Mouse (Mus musculus) kidney, embryonic 14.5 days (tissue): ENCODE data around the gene Sgsh. TPM values are rescaled to one million over a fixed set of nuclear protein-coding genes. Genes with fewer than 3 reads are reported as not detected.
"Not testable (repeated sequence)": the region's sequence is repeated elsewhere in the genome, so short reads cannot be mapped to it uniquely, and the experiment has no call there.

Source experiments
- ATAC-seq: fragments of 200-750 bp; cut with Nextera tagmentation; 2 replicates; pipeline ENCODE4 v1.8.0; 2017; ENCODE audit warnings: moderate number of reproducible peaks, mild to moderate bottlenecking, moderate TSS enrichment, moderate library complexity; ENCODE audit not compliant: low FRiP score, low TSS enrichment
- H3K27ac ChIP-seq: fragments of 300-500 bp; sonication (generic); 2 replicates; pipeline ENCODE4 v1.5.1; 2014; ENCODE audit warnings: low read depth, mild to moderate bottlenecking, low read length, moderate library complexity, mixed read lengths
- H3K27me3 ChIP-seq: fragments of 300-500 bp; sonication (generic); 2 replicates; pipeline ENCODE4 v1.6.1; 2014; ENCODE audit warnings: mild to moderate bottlenecking, low read length; ENCODE audit not compliant: control insufficient read depth, insufficient read depth
- H3K36me3 ChIP-seq: fragments of 300-500 bp; sonication (generic); 2 replicates; pipeline ENCODE4 v1.6.1; 2014; ENCODE audit warnings: low read length, mixed read lengths; ENCODE audit not compliant: control insufficient read depth, insufficient read depth
- H3K4me1 ChIP-seq: fragments of 300-500 bp; sonication (generic); 2 replicates; pipeline ENCODE4 v1.6.1; 2014; ENCODE audit warnings: low read length, mixed read lengths; ENCODE audit not compliant: control insufficient read depth, insufficient read depth
- H3K4me2 ChIP-seq: fragments of 300-500 bp; sonication (generic); replicated peaks from 2 replicates; pipeline ENCODE4 v1.6.1; 2014; ENCODE audit warnings: low read depth, mild to moderate bottlenecking, low read length
- H3K4me3 ChIP-seq: fragments of 300-500 bp; sonication (generic); 2 replicates; pipeline ENCODE4 v1.5.1; 2014; ENCODE audit warnings: mild to moderate bottlenecking, low read length
- H3K9ac ChIP-seq: fragments of 300-500 bp; sonication (generic); 2 replicates; pipeline ENCODE4 v1.6.1; 2014; ENCODE audit warnings: low read depth, mild to moderate bottlenecking, low read length, moderate library complexity
- H3K9me3 ChIP-seq: fragments of 300-500 bp; sonication (generic); 2 replicates; pipeline ENCODE4 v1.6.1; 2016; ENCODE audit warnings: low read length; ENCODE audit not compliant: control insufficient read depth
- WGBS: fragments of 180-500 bp; shearing (Covaris S2); extraction: QIAGEN DNeasy Blood & Tissue Kit; methylation state at CpG from one replicate; pipeline ENCODE4 v1.1.7; 2014; 5-methylcytosine and 5-hydroxymethylcytosine counted together
- polyA plus RNA-seq: library from polyadenylated mRNA; unstranded; fragments of >200 nt; fragmentation: Nextera tagmentation; extraction: Ambion mirVana; gene quantifications from 2 replicates; pipeline ENCODE4 v1.2.1, GENCODE M21; 2014

The Sgsh gene
- polyA plus RNA-seq, 1 experiment from 2014 or later: 7.1 TPM

DNA sequence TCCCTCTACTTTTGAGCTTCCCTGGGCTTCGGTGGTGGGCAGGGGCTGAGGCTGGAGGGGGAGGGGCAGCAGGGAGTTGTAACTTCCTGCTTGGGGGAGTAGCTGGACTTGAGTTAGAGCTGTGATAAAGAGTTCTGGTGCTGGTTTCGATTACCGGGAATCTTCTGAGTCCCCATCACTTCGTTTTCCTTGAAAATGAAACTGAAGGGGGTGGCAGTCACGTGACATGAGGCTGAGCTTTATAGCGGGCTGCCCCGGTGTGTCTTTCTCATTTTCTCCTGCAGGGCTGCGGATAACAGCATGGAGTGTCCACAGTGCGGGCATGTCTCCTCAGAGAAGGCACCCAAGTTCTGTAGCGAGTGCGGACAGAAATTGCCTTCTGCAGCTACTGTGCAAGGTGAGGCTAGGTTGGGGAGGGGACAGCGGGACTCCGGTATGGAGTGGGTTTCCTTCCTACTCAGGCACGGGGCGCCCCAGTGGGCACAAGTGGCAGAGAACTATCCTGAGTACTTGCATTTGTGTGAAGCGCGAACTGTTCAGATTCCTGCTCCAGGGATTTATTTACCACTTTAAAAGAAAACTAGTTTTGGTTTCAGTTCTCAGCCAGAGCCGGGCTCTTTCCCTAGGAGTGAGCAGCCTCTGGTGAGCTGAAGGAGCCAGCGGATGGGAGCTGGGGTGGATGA lies 37.6 kb upstream of the Sgsh start, which contains the start of gene Rnf213:
Rnf213 (plus strand) TSS at position 301 of the 683 bp plus-strand sequence.
- H3K27me3 ChIP-seq: peaks cover 15% of the 10 kb centered on the region
- 2% methylated on average over 19 of the region's 19 CpGs for WGBS

DNA sequence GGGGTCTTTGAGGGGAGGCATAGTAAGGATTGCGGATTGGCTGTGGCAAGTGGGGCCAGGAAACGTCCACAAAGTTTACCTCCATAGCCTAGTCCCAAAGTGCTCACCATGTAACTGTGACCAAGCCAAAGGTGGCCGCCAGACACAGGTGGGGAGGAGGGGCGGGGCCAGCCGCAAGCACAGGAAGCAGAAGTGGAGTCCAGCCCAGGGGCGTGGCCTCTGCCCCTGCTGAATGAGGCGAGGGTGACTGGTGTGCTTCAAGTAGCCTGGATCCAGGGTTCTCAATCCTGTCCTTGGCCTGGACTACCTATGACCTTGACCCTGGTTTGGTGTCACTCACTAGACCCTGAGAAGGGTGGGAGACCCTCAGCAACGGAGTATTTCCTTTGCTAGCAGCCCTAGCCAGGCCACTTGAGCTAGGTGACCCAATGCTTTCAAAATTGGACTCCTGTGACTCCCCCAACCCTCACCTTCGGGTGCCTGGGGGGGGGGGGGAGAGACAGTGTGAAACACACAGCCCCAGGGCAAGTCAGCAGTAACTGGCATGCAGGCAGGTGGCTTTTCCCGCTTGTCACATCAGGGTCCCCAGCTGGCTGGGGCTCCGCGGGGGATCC lies 36.8 kb upstream of the Sgsh start:
- Histone ChIP-seq H3K27ac (no peak overlapping the region), H3K9ac (peak overlapping the region; percentile 34; the same call in 1 of the 2 replicates), H3K4me1 (peaks cover 7% of the 10 kb centered on the region), H3K4me3 (peak overlapping the region; percentile 57; the same call in 1 of the 2 replicates), H3K36me3 (no peaks in the 10 kb centered on the region), H3K9me3 (no peaks in the 10 kb centered on the region), H3K27me3 (peaks cover 15% of the 10 kb centered on the region), H3K4me2 (peak overlapping the region; percentile 88)
- ATAC-seq: peak; percentile 25; the same call in 1 of the 2 replicates
- WGBS: 11% methylated on average over 11 of the region's 12 CpGs

More for the DNA sequence above, 37.6 kb upstream of the Sgsh start, which contains the start of gene Rnf213:
- Histone ChIP-seq H3K4me1 (peaks cover 7% of the 10 kb centered on the region), H3K9me3 (no peaks in the 10 kb centered on the region), H3K9ac (peak within 1 kb of the TSS; percentile 55; the same call in 1 of the 2 replicates), H3K4me3 (peak within 1 kb of the TSS; percentile 57), H3K27ac (peak within 1 kb of the TSS; percentile 3; the same call in 1 of the 2 replicates), H3K4me2 (peak within 1 kb of the TSS; percentile 88), H3K36me3 (no peaks in the 10 kb centered on the region)
- peak; percentile 36; the same call in 1 of the 2 replicates for ATAC-seq

DNA sequence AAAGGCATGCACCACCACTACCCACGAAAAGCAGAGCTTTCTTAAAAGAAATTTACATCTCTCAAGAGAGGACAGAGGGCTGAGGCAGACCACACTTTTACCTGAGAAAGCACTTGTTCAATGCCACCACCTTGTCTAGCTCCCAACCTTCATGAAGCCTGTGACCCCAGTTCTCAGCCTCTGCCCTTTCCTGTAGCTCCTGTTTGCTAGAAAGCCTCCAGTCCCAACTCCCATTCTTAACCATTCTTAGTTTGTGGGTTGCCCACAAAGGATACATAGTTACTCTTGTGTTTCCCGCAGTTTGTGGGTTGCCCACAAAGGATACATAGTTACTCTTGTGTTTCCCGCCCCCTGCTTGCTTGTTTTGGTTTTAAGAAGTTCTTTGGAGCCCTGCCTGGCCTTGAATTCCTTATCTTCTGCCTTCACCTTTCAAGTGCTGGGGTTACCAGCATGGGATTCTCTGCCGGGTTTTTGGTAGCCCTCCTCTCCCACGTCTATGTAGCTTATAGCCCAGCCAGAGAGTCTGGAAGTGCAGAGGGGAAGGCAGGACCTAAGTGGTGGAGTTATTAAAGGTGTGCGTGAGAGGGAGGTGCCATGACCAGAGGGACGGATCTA lies 36.2 kb upstream of the Sgsh start:
- no peak overlapping the region for H3K4me2 ChIP-seq
- H3K27ac ChIP-seq: no peak overlapping the region
- peaks cover 7% of the 10 kb centered on the region for H3K4me1 ChIP-seq
- H3K4me3 ChIP-seq: no peak overlapping the region
- H3K9me3 ChIP-seq: no peaks in the 10 kb centered on the region
- H3K9ac ChIP-seq: no peak overlapping the region
- 39% methylated on average over 7 of the region's 7 CpGs for WGBS
- peaks cover 15% of the 10 kb centered on the region for H3K27me3 ChIP-seq
- no peak for ATAC-seq
- H3K36me3 ChIP-seq: no peaks in the 10 kb centered on the region

DNA sequence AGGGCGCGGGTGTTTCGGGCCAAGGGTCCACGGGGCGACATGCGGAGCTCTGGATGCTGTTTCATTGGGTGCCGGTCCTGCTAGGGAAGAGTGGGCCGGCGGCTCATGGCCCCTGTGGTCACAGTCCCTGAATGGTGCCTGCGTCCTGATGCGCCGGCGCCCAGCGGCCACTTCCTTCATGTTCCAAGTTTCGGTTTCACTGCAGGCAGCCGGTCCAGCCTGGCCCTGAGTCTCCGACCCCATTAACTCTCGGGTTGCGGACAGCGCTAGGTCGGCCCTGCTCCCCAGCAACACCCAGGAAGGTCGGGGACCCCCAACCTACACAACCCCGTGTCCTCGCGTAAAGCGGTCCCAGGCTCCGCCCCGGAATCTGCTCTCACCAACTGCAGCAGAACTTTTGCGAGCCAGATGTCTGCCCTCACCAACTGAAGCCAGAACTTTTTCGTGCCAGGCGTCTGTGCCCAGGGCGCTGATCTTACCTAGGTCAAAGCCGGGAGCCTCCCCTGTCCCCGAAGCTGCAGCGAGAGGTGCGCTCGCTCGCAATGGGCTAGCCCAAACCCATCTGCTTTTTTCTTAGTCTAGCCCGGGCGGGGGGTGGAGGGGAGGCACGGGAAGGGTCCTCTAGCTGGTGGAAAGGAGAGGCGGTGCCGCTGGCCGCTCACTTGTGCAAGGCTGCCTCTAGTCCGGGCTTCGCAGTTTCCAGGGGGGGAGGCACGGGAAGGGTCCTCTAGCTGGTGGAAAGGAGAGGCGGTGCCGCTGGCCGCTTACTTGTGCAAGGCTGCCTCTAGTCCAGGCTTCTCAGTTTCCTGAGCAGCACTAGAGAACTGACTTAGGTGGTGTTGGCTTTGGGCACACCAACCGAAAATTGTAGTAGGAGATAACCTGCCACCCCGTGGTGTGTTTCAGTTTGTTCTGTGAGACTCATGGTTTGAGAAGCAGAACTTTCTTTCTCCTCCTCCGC lies 35.2 kb upstream of the Sgsh start:
- Histone ChIP-seq H3K36me3 (no peaks in the 10 kb centered on the region), H3K4me1 (peaks cover 7% of the 10 kb centered on the region), H3K27me3 (peaks cover 10% of the 10 kb centered on the region), H3K9ac (peak overlapping the region; percentile 63), H3K4me3 (peak overlapping the region; percentile 68), H3K4me2 (peak overlapping the region; percentile 98), H3K9me3 (no peaks in the 10 kb centered on the region), H3K27ac (peak overlapping the region; percentile 59; the same call in 1 of the 2 replicates)
- ATAC-seq: peak; percentile 41
- 2% methylated on average over 53 of the region's 53 CpGs for WGBS

DNA sequence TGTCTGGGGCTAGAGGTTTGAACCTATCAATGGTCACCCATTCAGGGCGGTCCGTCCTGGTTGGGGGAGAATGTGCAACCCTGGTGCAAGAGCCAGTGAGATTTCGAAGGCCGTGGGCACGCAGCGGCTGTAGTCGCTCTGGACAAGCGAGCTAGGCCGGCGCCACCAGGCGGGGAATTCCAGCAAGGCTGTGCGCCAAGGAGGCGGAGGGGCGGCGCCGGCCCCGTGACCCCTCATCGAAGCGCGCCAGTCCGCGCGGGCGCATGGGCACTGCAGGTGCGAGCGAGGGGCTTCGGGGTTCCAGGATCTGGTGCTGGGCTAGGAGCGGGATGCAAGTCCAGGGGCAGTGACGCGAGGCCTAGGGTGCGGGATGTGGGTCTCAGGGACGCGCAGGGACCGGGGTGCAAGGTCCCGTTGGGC lies 34.5 kb upstream of the Sgsh start:
- WGBS: 1% methylated on average over 35 of the region's 35 CpGs
- Histone ChIP-seq H3K27me3 (peaks cover 10% of the 10 kb centered on the region), H3K9me3 (no peaks in the 10 kb centered on the region), H3K27ac (peak overlapping the region; percentile 59; the same call in 1 of the 2 replicates), H3K4me1 (peaks cover 7% of the 10 kb centered on the region), H3K9ac (peak overlapping the region; percentile 63), H3K36me3 (no peaks in the 10 kb centered on the region), H3K4me3 (peak overlapping the region; percentile 68), H3K4me2 (peak overlapping the region; percentile 98)
- peak; percentile 58 for ATAC-seq

DNA sequence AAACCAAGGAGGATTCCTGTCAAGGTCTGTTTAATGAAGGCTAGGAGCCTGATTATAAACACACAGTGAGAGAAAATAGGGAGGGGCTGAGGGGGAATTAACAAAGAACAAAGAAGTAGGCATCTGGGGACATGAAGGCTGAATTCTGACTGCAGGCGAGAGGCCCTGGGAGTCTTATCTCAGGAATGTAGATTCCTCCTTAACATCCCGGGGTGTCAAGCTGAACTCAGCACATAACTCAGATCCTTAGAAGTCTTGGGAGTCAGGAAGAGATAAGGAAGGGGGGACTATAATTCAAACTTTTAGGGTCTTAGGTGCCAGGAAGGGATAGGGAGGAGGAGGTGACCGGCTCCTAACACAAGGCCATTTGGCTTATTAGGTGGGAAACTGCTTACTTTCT lies 31.9 kb upstream of the Sgsh start:
- H3K27ac ChIP-seq, H3K9ac ChIP-seq, H3K9me3 ChIP-seq, ATAC-seq, H3K4me3 ChIP-seq, H3K27me3 ChIP-seq, H3K4me1 ChIP-seq, H3K4me2 ChIP-seq, H3K36me3 ChIP-seq: not testable (repeated sequence)
- 23% methylated on average over 3 of the region's 3 CpGs for WGBS

DNA sequence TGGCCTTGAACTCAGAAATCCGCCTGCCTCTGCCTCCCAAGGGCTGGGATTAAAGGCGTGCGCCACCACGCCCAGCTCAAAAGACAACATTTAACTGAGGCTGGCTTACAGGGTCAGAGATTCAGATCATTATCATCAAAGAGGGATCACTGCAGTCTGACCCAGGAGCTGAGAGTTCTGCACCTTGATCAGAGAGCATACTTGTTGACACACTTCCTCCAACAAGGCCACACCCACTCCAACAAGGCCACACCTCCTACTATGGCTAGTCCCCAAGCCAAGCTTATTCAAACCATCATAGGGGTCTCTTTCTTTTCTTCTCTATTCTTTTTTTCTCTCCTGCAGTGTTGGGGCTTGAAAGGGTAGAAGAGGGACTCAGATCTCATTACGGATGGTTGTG lies 31.0 kb upstream of the Sgsh start:
- Histone ChIP-seq H3K4me1 (no peaks in the 10 kb centered on the region), H3K27me3 (no peaks in the 10 kb centered on the region; the same call in none of the 2 replicates), H3K9me3 (no peaks in the 10 kb centered on the region), H3K36me3 (no peaks in the 10 kb centered on the region), H3K27ac (no peak overlapping the region), H3K4me2 (no peak overlapping the region), H3K4me3 (no peak overlapping the region), H3K9ac (no peak overlapping the region)
- no peak for ATAC-seq
- WGBS: 88% methylated on average over 5 of the region's 5 CpGs

DNA sequence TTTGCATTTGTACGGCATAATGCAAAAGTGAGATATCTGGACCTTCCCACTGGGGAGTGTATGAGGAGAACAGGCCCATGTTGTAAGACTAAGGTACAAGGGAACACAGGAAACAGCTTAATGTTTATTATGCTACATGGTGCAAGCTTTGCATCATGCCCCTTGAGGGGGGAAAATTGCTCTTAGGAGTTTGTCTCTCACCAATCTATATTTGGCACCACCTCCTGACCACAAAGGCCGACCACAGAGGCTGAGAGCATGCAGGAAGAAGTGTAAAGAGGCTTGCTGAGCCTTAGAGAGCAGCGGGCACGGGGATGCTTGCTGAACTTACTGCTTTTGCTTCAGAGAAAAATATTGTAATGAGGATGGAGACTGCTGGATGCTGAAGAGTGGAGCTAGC lies 29.6 kb upstream of the Sgsh start:
- ATAC-seq: no peak
- Histone ChIP-seq H3K27ac (no peak overlapping the region), H3K9ac (no peak overlapping the region), H3K4me1 (no peaks in the 10 kb centered on the region), H3K36me3 (no peaks in the 10 kb centered on the region; the same call in 1 of the 2 replicates), H3K27me3 (no peaks in the 10 kb centered on the region; the same call in none of the 2 replicates), H3K4me2 (no peak overlapping the region), H3K4me3 (no peak overlapping the region), H3K9me3 (no peaks in the 10 kb centered on the region)
- 87% methylated on average over 4 of the region's 4 CpGs for WGBS
